Mouse (Mus musculus) embryonic stem cell, embryonic (primary cell): ENCODE data around the gene Asb5.
"Not testable (repeated sequence)": the region's sequence is repeated elsewhere in the genome, so short reads cannot be mapped to it uniquely, and the experiment has no call there.

ENCODE experiments used
- CTCF ChIA-PET, 4 experiments: fragments of 300-600 bp in 2 of 4; fragments of 350-600 bp in 2 of 4; sonication (Branson Sonifier 250); formaldehyde crosslinking; loops; one replicate each; lab custom pipeline; 2022; ENCODE audit warnings: inconsistent platforms in 2 of 4; lab: Charles Lee
- POLR2A ChIA-PET, 4 experiments: fragments of 300-600 bp in 2 of 4; fragments of 350-600 bp in 2 of 4; sonication (Branson Sonifier 250); formaldehyde crosslinking; loops; one replicate each; lab custom pipeline; 2022; ENCODE audit warnings: antibody characterized with exemption in 4 of 4, inconsistent platforms in 1 of 4; lab: Charles Lee

The Asb5 gene

GRCm38 (mm10) chr8:54597386-54597785, 68.0 kb downstream of the Asb5 start:
- ChIA-PET POLR2A (no interaction called here), CTCF (no interaction called here)

GRCm38 (mm10) chr8:54600671-54601251, 71.4 kb downstream of the Asb5 start, which contains the start of gene Spata4:
Spata4 (plus strand) TSS chr8:54600781.
- POLR2A ChIA-PET = interaction anchor here in 1 of 4 experiments (0.6 kb wide), 1 partner anchor 82 kb away, joined by 4 read pairs; no protein-coding TSS in a partner anchor
- CTCF ChIA-PET = interaction anchor here in 2 of 4 experiments (0.6 to 1.6 kb wide), 2 partner anchors 93 to 797 kb away, joined by 5 to 8 read pairs; no protein-coding TSS in a partner anchor

GRCm38 (mm10) chr8:54603440-54603839, 74.1 kb downstream of the Asb5 start:
- ChIA-PET CTCF (no interaction called here), POLR2A (no interaction called here)

GRCm38 (mm10) chr8:54609336-54609735, 80.0 kb downstream of the Asb5 start:
- ChIA-PET CTCF (interaction anchor here in 1 of 4 experiments (1.1 kb wide), 1 partner anchor 72 kb away, joined by 3 read pairs; no protein-coding TSS in a partner anchor), POLR2A (no interaction called here)

GRCm38 (mm10) chr8:54610238-54610637, 80.9 kb downstream of the Asb5 start:
- ChIA-PET POLR2A (no interaction called here), CTCF (no interaction called here)

- POLR2A ChIA-PET, CTCF ChIA-PET: not testable (repeated sequence)
Observed at GRCm38 (mm10) chr8:54616710-54617109, 87.3 kb downstream of the Asb5 start.
